Mouse (Mus musculus) cerebellum, adult 18-20 months (tissue): Measurements from ENCODE around the gene Hoxb2.

Source experiments
- DNase-seq, 2 experiments: peaks; one replicate each; pipeline ENCODE4 v3.0.0; 2021

Hoxb2 gene

DNA sequence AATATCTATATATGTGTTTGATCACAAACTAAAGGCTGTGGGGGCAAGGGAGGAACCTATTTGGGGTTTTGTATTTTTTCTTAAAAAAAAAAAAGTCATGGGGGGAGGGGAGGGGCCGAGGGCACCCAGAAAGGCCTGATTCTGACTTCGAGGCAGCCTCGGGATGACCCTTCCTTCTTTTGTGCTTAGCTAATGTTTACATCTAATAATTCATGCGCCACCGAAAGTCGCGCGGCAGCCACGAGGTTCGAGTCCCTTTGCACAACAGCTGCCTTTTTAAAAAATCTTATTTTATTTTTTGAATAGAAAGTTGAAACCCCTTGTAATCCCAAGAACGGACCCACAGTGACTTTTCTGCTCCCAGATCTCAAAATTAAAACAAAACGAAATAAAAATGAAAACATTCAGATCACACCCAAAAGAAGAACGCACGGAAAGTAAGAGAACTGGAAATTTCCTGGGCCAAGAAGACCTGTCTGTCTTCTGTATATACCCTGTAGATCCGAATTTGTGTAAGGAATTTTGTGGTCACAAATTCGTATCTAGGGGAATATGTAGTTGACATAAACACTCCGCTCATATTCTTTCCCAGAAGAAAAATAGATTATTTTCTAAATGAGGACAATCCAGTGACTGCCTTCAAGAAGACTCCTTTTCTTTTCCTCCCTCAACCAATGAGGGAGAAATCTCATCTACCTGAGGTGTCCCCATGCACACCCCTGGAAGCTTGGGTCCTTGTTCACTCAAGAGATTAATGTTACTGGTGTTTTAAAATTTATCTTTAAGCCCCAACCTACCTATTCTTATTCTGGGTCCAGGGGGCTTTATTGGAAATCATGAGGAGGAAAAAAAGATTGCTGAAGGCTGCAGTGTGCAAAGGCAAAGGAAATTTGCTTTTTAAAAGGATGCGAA, 33.4 kb upstream of the Hoxb2 start:
- DNase-seq = no peak

GRCm38 (mm10) chr11:96317608-96318367, 32.5 kb upstream of the Hoxb2 start, which contains the start of gene Hoxb4:
TSS of gene Hoxb4 (plus strand) at chr11:96318267.
- no peak for DNase-seq

DNA sequence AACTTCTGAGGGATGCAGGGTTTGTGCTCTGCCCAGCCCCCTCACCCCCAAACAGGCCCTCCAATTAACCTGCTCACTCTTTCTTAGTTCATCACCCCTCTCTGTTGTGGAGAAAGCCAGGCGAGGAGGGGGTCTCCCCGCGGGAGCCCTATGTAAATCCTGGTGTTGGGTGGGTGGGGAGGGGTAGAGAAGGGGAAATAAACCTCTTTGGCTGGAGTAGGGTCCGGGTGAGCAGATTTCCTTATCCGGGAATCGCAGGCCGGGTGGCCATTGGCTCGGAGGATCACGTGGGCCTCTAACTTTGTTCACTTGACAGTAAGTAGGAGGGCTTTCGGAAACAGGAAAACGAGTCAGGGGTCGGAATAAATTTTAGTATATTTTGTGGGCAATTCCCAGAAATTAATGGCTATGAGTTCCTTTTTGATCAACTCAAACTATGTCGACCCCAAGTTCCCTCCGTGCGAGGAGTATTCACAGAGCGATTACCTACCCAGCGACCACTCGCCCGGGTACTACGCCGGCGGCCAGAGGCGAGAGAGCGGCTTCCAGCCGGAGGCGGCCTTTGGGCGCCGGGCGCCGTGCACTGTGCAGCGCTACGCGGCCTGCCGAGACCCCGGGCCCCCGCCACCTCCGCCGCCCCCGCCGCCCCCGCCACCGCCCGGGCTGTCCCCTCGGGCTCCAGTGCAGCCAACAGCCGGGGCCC, 31.8 kb upstream of the Hoxb2 start:
- DNase-seq = no peak

DNA sequence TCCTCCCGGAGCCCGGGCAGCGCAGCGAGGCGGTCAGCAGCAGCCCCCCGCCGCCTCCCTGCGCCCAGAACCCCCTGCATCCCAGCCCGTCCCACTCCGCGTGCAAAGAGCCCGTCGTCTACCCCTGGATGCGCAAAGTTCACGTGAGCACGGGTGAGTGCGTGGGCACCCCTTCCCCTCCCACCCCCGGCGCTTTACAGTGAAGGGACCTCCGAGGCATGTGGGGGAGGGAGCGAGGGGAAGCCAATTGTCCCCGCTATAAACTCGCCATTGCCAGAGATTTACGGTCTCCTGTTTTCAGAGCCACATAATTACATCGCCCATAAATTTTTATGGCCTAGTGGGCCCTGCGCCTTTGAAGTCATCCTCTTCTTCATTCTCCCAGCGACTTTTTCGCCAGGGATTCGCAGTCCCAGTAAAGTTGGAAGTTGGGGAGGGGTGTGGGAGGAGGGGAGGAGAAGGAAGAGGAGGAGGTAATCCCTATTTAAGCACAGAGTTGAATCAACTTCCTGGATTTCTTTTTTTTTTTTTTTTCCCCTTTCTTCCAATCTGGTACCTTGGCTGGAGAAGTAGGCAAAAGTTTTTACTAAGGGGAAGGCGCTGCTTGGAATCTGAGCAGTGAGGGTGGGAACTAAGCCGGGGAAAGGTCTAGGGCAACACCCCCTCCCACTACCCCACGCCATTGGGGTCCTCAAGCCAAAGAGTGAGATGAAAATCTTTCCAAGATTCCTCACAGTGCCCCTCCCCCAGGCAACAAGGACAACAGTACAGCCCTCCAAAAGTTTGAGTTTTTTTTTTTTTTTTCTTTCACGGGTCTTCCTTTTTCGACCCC, 31.0 kb upstream of the Hoxb2 start:
- no peak for DNase-seq

- DNase-seq = no peak
These were observed 30.4 kb upstream of the Hoxb2 start for GRCm38 (mm10) chr11:96319910-96320309.

GRCm38 (mm10) chr11:96320688-96321087, 29.6 kb upstream of the Hoxb2 start:
- no peak for DNase-seq

DNA sequence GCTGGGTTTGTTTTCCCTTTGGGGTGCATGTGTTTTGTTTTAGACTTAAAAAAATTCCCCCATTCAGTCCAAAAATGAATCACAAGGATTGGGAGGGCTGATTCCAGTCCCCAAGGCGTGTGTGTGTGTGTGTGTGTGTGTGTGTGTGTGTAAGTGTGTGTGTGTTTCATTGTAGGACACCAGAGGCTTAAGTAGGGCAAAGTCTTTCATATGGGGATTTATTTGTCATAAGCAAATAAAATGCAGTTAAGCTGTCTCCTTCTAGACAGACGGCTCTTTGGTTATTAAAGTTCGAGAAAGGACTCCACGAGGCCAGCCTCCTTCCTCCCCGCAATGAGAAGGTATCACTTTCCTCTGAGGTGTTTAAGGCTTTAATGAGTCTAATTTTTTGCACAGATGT, 28.5 kb upstream of the Hoxb2 start:
- no peak for DNase-seq

- no peak for DNase-seq
These were observed 27.6 kb upstream of the Hoxb2 start for GRCm38 (mm10) chr11:96322738-96323137.

DNA sequence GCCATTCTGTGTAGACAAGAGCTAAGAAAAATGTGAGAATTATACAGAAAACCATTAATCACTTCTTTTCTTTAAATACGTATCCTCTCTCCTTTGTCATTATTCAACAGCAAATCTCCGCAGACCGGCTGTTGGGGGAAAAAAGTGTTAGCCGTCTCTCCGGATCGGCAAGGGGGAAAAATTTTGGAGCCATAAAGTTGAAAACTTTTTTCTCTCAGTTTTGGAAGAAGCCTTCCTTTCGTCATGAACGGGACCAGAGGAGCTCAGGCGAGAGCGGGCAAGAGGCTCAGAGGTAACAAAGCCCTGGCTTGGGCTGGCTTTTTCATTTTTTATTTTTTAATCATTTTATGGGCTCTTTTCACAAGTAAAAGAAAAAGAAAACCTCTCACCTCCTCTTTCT, 27.2 kb upstream of the Hoxb2 start, which contains the start of gene Hoxb3:
Gene Hoxb3, plus strand, starts transcription at position 173 of the 400 bp plus-strand sequence.
- DNase-seq = no peak

GRCm38 (mm10) chr11:96324125-96324524, 26.2 kb upstream of the Hoxb2 start:
- DNase-seq = no peak

DNA sequence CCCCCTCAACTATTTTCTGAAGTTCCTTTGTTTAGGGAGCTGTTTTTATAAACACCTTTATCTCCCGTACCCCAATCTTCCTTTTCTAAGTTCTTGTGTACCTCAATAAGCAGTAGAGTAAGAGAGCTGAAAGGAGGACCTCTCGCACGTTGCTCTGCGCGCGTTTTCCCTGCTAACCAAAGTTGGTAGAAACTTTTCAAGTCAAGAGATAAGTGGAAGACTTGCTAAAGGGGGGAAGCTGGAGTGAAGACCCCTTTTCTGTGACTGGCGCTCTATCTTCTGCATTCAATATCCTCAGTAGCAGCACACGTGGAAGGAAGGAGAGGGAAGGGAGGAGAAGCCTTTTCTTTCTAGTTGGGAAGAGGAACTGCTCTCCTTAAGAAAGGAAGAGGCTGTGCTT, 25.4 kb upstream of the Hoxb2 start:
- DNase-seq = no peak

GRCm38 (mm10) chr11:96325747-96326212, 24.5 kb upstream of the Hoxb2 start:
- DNase-seq = no peak

DNA sequence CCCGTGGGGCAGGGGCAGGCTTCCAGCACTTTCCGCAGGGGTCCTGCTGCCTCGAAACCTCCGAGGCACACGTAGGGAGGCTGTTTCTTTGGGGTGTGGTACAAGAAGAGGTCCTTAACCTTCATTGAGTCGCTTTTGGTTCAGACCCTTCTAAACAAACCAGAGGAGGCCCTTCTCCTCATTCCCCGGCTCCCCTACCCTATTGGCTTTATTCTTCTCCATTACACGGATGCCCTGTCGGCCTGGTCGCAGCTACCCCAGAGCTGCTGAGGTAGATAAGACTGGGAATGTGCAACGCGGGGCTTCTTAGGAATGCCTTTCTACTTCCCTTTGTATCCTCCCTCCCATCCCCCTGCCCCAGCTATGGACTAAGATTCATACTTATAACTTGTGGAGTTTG, 23.6 kb upstream of the Hoxb2 start:
- DNase-seq = no peak

DNA sequence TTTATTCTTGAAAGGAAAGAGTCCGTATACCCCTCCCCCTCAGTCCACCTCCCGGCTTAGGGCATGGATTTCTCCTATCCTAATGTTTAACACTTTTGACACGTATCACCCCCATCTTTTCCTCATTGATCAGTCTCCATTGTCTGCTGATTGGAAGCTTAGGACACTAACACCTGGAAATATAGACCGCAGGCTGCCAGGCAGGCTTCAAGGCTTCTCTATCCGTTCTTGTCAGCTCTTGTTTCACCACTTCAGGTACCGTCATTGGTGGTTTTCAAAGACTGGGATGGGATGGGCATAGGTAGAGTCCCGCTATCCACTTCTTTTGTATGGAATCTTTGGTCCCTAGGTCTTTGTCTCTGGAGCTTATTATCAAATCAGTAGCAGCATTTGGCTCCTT, 23.2 kb upstream of the Hoxb2 start:
- no peak for DNase-seq

DNA sequence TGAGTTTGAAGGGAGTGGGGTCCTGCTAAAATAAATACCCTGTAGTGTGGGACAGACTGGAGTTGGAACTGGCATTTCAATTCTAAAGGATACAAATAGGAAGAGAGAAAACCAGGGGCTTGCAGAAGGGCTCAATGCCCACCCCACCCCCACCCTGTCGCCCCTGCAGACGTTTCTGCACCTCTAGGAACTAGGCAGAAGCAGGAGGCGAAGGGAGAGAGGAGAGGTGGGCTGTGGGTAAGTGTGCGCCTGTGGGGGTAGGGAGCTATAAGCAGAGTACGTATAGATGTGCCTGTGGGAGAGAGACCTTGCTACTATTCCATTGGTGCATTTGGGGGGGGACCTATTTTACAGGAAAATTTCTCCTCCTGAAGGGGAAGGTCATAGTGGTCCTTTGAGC, 22.6 kb upstream of the Hoxb2 start:
- no peak for DNase-seq

GRCm38 (mm10) chr11:96328605-96329004, 21.7 kb upstream of the Hoxb2 start:
- DNase-seq = no peak

DNA sequence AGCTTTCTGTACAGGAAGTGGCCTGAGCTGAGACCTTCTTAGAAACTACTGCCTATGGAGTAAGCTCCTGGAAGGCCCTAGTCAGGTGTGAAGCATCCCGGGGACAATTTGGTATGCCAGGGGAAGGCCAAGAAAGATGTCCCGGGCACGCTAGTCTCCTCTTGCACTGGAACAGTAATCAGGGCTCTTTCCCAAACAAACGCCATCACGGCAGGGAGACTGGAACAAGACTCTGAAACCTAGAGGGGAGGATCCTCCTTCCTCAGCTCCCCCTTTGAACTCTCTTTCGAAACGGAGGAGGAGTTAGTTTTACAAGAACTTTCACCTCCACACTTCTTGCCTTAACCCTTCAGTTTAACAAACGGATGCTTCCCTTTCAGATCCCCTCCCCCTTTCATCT, 18.2 kb upstream of the Hoxb2 start:
- no peak for DNase-seq

GRCm38 (mm10) chr11:96332618-96333032, 17.7 kb upstream of the Hoxb2 start:
- no peak for DNase-seq

- DNase-seq = no peak
These were observed 16.9 kb upstream of the Hoxb2 start for GRCm38 (mm10) chr11:96333241-96334001.

- DNase-seq = no peak
These were observed 16.3 kb upstream of the Hoxb2 start for GRCm38 (mm10) chr11:96334002-96334364.

GRCm38 (mm10) chr11:96334998-96335397, 15.3 kb upstream of the Hoxb2 start:
- no peak for DNase-seq

- no peak for DNase-seq
These were observed 13.7 kb upstream of the Hoxb2 start for GRCm38 (mm10) chr11:96336597-96336996.
